Mouse (Mus musculus) ES-Bruce4 (cell line): ENCODE measurements around the gene Arhgap44. TPM values are rescaled to one million over a fixed set of nuclear protein-coding genes. Genes with fewer than 3 reads are reported as not detected.
A peak's percentile ranks its signal among the peaks of the same experiment; 100 is the strongest.

Experiments used
- H3K27ac ChIP-seq: 2 replicates; pipeline ENCODE4 v1.5.1; 2012; ENCODE audit warnings: low read length, inconsistent platforms; ENCODE audit not compliant: insufficient read depth
- H3K27me3 ChIP-seq: 2 replicates; pipeline ENCODE4 v1.6.1; 2012; ENCODE audit warnings: mild to moderate bottlenecking, low read length, inconsistent platforms; ENCODE audit not compliant: control insufficient read depth, poor library complexity, insufficient read depth, severe bottlenecking
- H3K36me3 ChIP-seq: 2 replicates; pipeline ENCODE4 v1.6.1; 2012; ENCODE audit warnings: inconsistent platforms, mild to moderate bottlenecking, low read length, moderate library complexity; ENCODE audit not compliant: control insufficient read depth, poor library complexity, insufficient read depth, severe bottlenecking
- H3K4me1 ChIP-seq: one replicate; pipeline ENCODE4 v1.8.1; 2011; ENCODE audit warnings: low read length; ENCODE audit not compliant: control insufficient read depth, insufficient read depth
- H3K4me3 ChIP-seq: 2 replicates; pipeline ENCODE4 v1.5.1; 2011; ENCODE audit warnings: low read depth, mild to moderate bottlenecking, low read length
- H3K9ac ChIP-seq: 2 replicates; pipeline ENCODE4 v1.6.1; 2012; ENCODE audit warnings: low read depth, mild to moderate bottlenecking, inconsistent platforms; ENCODE audit not compliant: poor library complexity, severe bottlenecking
- H3K9me3 ChIP-seq: replicated peaks from 2 replicates; pipeline ENCODE4 v1.6.1; 2012; ENCODE audit warnings: mild to moderate bottlenecking, low read length, inconsistent platforms; ENCODE audit not compliant: control insufficient read depth, poor library complexity, insufficient read depth, severe bottlenecking
- CTCF ChIP-seq: IDR thresholded peaks from one replicate; pipeline ENCODE4 v1.8.1; 2011; ENCODE audit warnings: low read depth, low read length
- EP300 ChIP-seq: IDR thresholded peaks from 2 replicates; pipeline ENCODE4 v1.6.1; 2011; ENCODE audit warnings: low read depth, low read length; ENCODE audit not compliant: insufficient read depth
- POLR2A ChIP-seq: IDR thresholded peaks from one replicate; pipeline ENCODE4 v1.8.1; 2011; ENCODE audit warnings: low read length; ENCODE audit not compliant: insufficient read depth
- polyA plus RNA-seq: library from polyadenylated mRNA; stranded (reverse); fragments of >200 nt; gene quantifications from 2 replicates; pipeline ENCODE4 v1.2.4, GENCODE M21; 2011; ENCODE audit warnings: low read depth; ENCODE audit not compliant: missing spikeins, insufficient read depth, insufficient read length

The Arhgap44 gene
- polyA plus RNA-seq, 1 experiment = 8.6 TPM

- Histone ChIP-seq H3K9me3 (no peaks in the 10 kb centered on the region), H3K4me1 (no peaks in the 10 kb centered on the region), H3K9ac (no peak overlapping the region), H3K36me3 (no peaks in the 10 kb centered on the region), H3K27ac (no peak overlapping the region), H3K27me3 (no peaks in the 10 kb centered on the region), H3K4me3 (no peak overlapping the region)
- TF ChIP-seq POLR2A = no peak
- no peak for TF ChIP-seq EP300
- TF ChIP-seq CTCF = no peak
These were observed 29.1 kb downstream of the Arhgap44 start for GRCm38 (mm10) chr11:65133661-65134060.

- no peak overlapping the region for H3K27ac ChIP-seq
- no peaks in the 10 kb centered on the region for H3K36me3 ChIP-seq
- H3K9me3 ChIP-seq = no peaks in the 10 kb centered on the region
- H3K4me3 ChIP-seq = no peak overlapping the region
- H3K4me1 ChIP-seq = peaks cover 3% of the 10 kb centered on the region
- no peaks in the 10 kb centered on the region for H3K27me3 ChIP-seq
- H3K9ac ChIP-seq = no peak overlapping the region
- TF ChIP-seq CTCF = peak; percentile 59
- TF ChIP-seq EP300 = no peak
These were observed 33.7 kb downstream of the Arhgap44 start for GRCm38 (mm10) chr11:65129110-65129509.

GRCm38 (mm10) chr11:65128666-65129065, 34.1 kb downstream of the Arhgap44 start:
- no peaks in the 10 kb centered on the region for H3K27me3 ChIP-seq
- no peak overlapping the region for H3K9ac ChIP-seq
- no peak overlapping the region for H3K4me3 ChIP-seq
- H3K9me3 ChIP-seq = no peaks in the 10 kb centered on the region
- TF ChIP-seq POLR2A = no peak
- TF ChIP-seq EP300 = no peak
- no peak for TF ChIP-seq CTCF
- H3K27ac ChIP-seq = no peak overlapping the region
- no peaks in the 10 kb centered on the region for H3K36me3 ChIP-seq
- peaks cover 3% of the 10 kb centered on the region for H3K4me1 ChIP-seq

DNA sequence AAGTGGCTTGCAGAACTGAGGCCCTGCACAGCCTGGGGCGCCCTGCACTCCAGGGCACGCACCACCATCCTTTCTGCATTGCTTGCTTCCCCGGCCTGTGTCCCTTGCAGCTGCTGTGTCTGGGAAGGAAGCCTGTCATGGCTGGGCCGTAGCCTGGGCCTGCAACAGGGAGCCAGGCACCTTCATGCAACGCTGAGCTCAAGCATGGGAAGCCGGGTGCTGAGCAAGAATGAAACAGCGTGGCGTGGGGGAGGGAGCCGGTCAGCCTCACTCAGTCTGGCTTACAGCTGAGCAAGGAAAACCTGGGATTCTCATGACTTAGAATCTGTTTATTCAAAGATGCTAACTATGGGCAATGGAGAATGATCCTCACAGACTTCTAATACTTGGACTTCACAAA, 36.2 kb downstream of the Arhgap44 start:
- no peak overlapping the region for H3K27ac ChIP-seq
- H3K9me3 ChIP-seq = no peaks in the 10 kb centered on the region
- TF ChIP-seq POLR2A (no peak), EP300 (no peak), CTCF (no peak)
- no peak overlapping the region for H3K4me3 ChIP-seq
- H3K9ac ChIP-seq = no peak overlapping the region
- H3K4me1 ChIP-seq = peaks cover 3% of the 10 kb centered on the region
- H3K27me3 ChIP-seq = no peaks in the 10 kb centered on the region
- no peaks in the 10 kb centered on the region for H3K36me3 ChIP-seq

- H3K27me3 ChIP-seq = no peaks in the 10 kb centered on the region
- TF ChIP-seq CTCF (no peak), EP300 (no peak), POLR2A (no peak)
- no peak overlapping the region for H3K27ac ChIP-seq
- H3K9ac ChIP-seq = no peak overlapping the region
- no peak overlapping the region for H3K4me3 ChIP-seq
- no peaks in the 10 kb centered on the region for H3K9me3 ChIP-seq
- H3K36me3 ChIP-seq = no peaks in the 10 kb centered on the region
- H3K4me1 ChIP-seq = peaks cover 3% of the 10 kb centered on the region
These were observed 37.8 kb downstream of the Arhgap44 start for GRCm38 (mm10) chr11:65124913-65125418.

DNA sequence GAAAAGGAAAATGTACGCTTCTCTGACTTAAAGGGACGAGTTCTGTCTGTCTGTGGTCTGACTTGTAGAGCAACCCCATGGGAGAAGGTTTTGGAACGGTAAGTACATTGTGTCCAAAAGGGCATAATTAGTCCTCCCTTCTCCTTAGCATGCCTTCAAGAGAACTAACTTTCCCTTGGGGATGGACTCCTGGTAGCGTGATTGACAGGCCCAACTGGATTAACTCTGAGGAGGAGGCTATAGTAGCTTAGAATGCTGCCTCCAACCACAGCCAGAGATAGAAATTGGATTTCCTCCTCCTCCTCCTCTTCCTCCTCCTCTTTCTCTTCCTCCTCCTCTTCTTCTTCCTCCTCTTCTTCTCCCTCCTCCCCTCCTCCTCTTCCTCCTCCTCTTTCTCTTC, 42.5 kb downstream of the Arhgap44 start:
- TF ChIP-seq POLR2A = no peak
- no peak for TF ChIP-seq CTCF
- no peak for TF ChIP-seq EP300
- Histone ChIP-seq H3K27me3 (no peaks in the 10 kb centered on the region), H3K9ac (no peak overlapping the region), H3K36me3 (no peaks in the 10 kb centered on the region), H3K4me3 (no peak overlapping the region), H3K27ac (no peak overlapping the region), H3K9me3 (no peaks in the 10 kb centered on the region), H3K4me1 (no peaks in the 10 kb centered on the region)
